Mouse (Mus musculus): ENCODE results near the gene Ift43. TPM values are rescaled to one million over a fixed set of nuclear protein-coding genes. Genes with fewer than 3 reads are reported as not detected.

Gene Ift43
- polyA plus RNA-seq (2016; fragmentation: Nextera tagmentation; extraction: Ambion mirVana) = 86.9 and 91.5 TPM in 2 replicates

- Histone ChIP-seq H3K27me3 (peaks cover 22% of the 10 kb centered on the region), H3K27ac (replicated peaks) (no peak within 1 kb of the TSS; the same call in 1 of the 2 replicates), H3K9me3 (no peaks in the 10 kb centered on the region), H3K4me3 (peak within 1 kb of the TSS; percentile 56), H3K36me3 (peaks cover 10% of the 10 kb centered on the region), H3K9ac (replicated peaks) (peak within 1 kb of the TSS; percentile 44), H3K4me2 (replicated peaks) (peak within 1 kb of the TSS; percentile 73), H3K4me1 (peaks cover 18% of the 10 kb centered on the region)
- under 1% methylated on average over 35 of the region's 35 CpGs for WGBS
- peak; percentile 65 for ATAC-seq (ENCODE audit: low FRiP score, low read depth)
Measured at GRCm38 (mm10) chr12:86082481-86083012, at the start of gene Ift43. TSS of gene Ift43 (plus strand) at chr12:86082541.

GRCm38 (mm10) chr12:86035586-86035985 is 46.8 kb upstream of the Ift43 start:
- H3K4me1 ChIP-seq = peaks cover 17% of the 10 kb centered on the region
- no peak overlapping the region for H3K4me2 ChIP-seq (replicated peaks)
- ATAC-seq (ENCODE audit: low FRiP score, low read depth) = no peak
- no peak overlapping the region for H3K4me3 ChIP-seq
- no peaks in the 10 kb centered on the region for H3K36me3 ChIP-seq
- H3K27me3 ChIP-seq = no peaks in the 10 kb centered on the region
- H3K9me3 ChIP-seq = no peaks in the 10 kb centered on the region
- H3K27ac ChIP-seq (replicated peaks) = no peak overlapping the region
- H3K9ac ChIP-seq (replicated peaks) = no peak overlapping the region

- Histone ChIP-seq H3K4me3 (no peak overlapping the region), H3K9ac (replicated peaks) (no peak overlapping the region), H3K4me1 (peaks cover 17% of the 10 kb centered on the region), H3K36me3 (no peaks in the 10 kb centered on the region), H3K9me3 (no peaks in the 10 kb centered on the region), H3K27ac (replicated peaks) (no peak overlapping the region), H3K4me2 (replicated peaks) (no peak overlapping the region), H3K27me3 (no peaks in the 10 kb centered on the region)
- 39% methylated on average over 9 of the region's 9 CpGs for WGBS
- ATAC-seq (ENCODE audit: low FRiP score, low read depth) = no peak
Measured at GRCm38 (mm10) chr12:86036368-86037166, 45.8 kb upstream of the Ift43 start.

GRCm38 (mm10) chr12:86037235-86037921 is 45.0 kb upstream of the Ift43 start:
- Histone ChIP-seq H3K4me1 (peaks cover 17% of the 10 kb centered on the region), H3K9ac (replicated peaks) (no peak overlapping the region), H3K36me3 (no peaks in the 10 kb centered on the region), H3K27me3 (no peaks in the 10 kb centered on the region), H3K9me3 (no peaks in the 10 kb centered on the region), H3K4me3 (no peak overlapping the region), H3K4me2 (replicated peaks) (no peak overlapping the region), H3K27ac (replicated peaks) (no peak overlapping the region)
- 24% methylated on average over 12 of the region's 12 CpGs for WGBS
- ATAC-seq (ENCODE audit: low FRiP score, low read depth) = no peak

GRCm38 (mm10) chr12:86039078-86039477 is 43.3 kb upstream of the Ift43 start:
- peaks cover 17% of the 10 kb centered on the region for H3K4me1 ChIP-seq
- no peaks in the 10 kb centered on the region for H3K9me3 ChIP-seq
- H3K36me3 ChIP-seq = peaks cover 8% of the 10 kb centered on the region; the same call in 1 of the 2 replicates
- 82% methylated on average over 5 of the region's 5 CpGs for WGBS
- no peak overlapping the region for H3K9ac ChIP-seq (replicated peaks)
- H3K27ac ChIP-seq (replicated peaks) = no peak overlapping the region
- no peaks in the 10 kb centered on the region for H3K27me3 ChIP-seq
- H3K4me2 ChIP-seq (replicated peaks) = no peak overlapping the region
- ATAC-seq (ENCODE audit: low FRiP score, low read depth) = no peak
- H3K4me3 ChIP-seq = no peak overlapping the region

GRCm38 (mm10) chr12:86039751-86040150 is 42.6 kb upstream of the Ift43 start:
- Histone ChIP-seq H3K4me1 (peaks cover 17% of the 10 kb centered on the region), H3K9me3 (no peaks in the 10 kb centered on the region), H3K4me3 (no peak overlapping the region), H3K9ac (replicated peaks) (no peak overlapping the region), H3K27me3 (no peaks in the 10 kb centered on the region), H3K36me3 (peaks cover 8% of the 10 kb centered on the region; the same call in 1 of the 2 replicates), H3K27ac (replicated peaks) (no peak overlapping the region), H3K4me2 (replicated peaks) (no peak overlapping the region)
- ATAC-seq (ENCODE audit: low FRiP score, low read depth) = no peak
- WGBS = 86% methylated on average over 4 of the region's 6 CpGs

GRCm38 (mm10) chr12:86046141-86046540 is 36.2 kb upstream of the Ift43 start:
- no peak overlapping the region for H3K4me2 ChIP-seq (replicated peaks)
- H3K4me1 ChIP-seq = peaks cover 3% of the 10 kb centered on the region; the same call in 1 of the 2 replicates
- H3K4me3 ChIP-seq = no peak overlapping the region
- peaks cover 8% of the 10 kb centered on the region; the same call in 1 of the 2 replicates for H3K36me3 ChIP-seq
- 91% methylated on average over 5 of the region's 5 CpGs for WGBS
- H3K9ac ChIP-seq (replicated peaks) = no peak overlapping the region
- no peak overlapping the region for H3K27ac ChIP-seq (replicated peaks)
- no peaks in the 10 kb centered on the region for H3K9me3 ChIP-seq
- H3K27me3 ChIP-seq = no peaks in the 10 kb centered on the region
- ATAC-seq (ENCODE audit: low FRiP score, low read depth) = no peak

- Histone ChIP-seq H3K4me1 (peaks cover 3% of the 10 kb centered on the region; the same call in 1 of the 2 replicates), H3K27ac (replicated peaks) (no peak overlapping the region), H3K9me3 (no peaks in the 10 kb centered on the region), H3K27me3 (no peaks in the 10 kb centered on the region), H3K4me2 (replicated peaks) (no peak overlapping the region), H3K9ac (replicated peaks) (no peak overlapping the region), H3K36me3 (peaks cover 8% of the 10 kb centered on the region; the same call in 1 of the 2 replicates), H3K4me3 (no peak overlapping the region)
- ATAC-seq (ENCODE audit: low FRiP score, low read depth) = no peak
- 94% methylated on average over 2 of the region's 2 CpGs for WGBS
Measured at GRCm38 (mm10) chr12:86046776-86047175, 35.6 kb upstream of the Ift43 start.

GRCm38 (mm10) chr12:86047376-86047775 is 35.0 kb upstream of the Ift43 start:
- no peak overlapping the region for H3K4me2 ChIP-seq (replicated peaks)
- no peak overlapping the region for H3K27ac ChIP-seq (replicated peaks)
- no peak overlapping the region for H3K9ac ChIP-seq (replicated peaks)
- peaks cover 3% of the 10 kb centered on the region; the same call in 1 of the 2 replicates for H3K4me1 ChIP-seq
- WGBS = 88% methylated on average over 8 of the region's 8 CpGs
- no peak overlapping the region for H3K4me3 ChIP-seq
- ATAC-seq (ENCODE audit: low FRiP score, low read depth) = no peak
- no peaks in the 10 kb centered on the region for H3K27me3 ChIP-seq
- peaks cover 8% of the 10 kb centered on the region; the same call in 1 of the 2 replicates for H3K36me3 ChIP-seq
- no peaks in the 10 kb centered on the region for H3K9me3 ChIP-seq

- Histone ChIP-seq H3K27ac (replicated peaks) (no peak overlapping the region; the same call in 1 of the 2 replicates), H3K4me3 (no peak overlapping the region), H3K4me1 (peaks cover 3% of the 10 kb centered on the region; the same call in 1 of the 2 replicates), H3K36me3 (no peaks in the 10 kb centered on the region), H3K27me3 (no peaks in the 10 kb centered on the region), H3K4me2 (replicated peaks) (no peak overlapping the region), H3K9me3 (no peaks in the 10 kb centered on the region), H3K9ac (replicated peaks) (no peak overlapping the region)
- no peak for ATAC-seq (ENCODE audit: low FRiP score, low read depth)
- WGBS = 64% methylated on average over 6 of the region's 6 CpGs
Measured at GRCm38 (mm10) chr12:86049813-86050212, 32.5 kb upstream of the Ift43 start.

GRCm38 (mm10) chr12:86051477-86051876 is 30.9 kb upstream of the Ift43 start:
- Histone ChIP-seq H3K4me2 (replicated peaks) (no peak overlapping the region), H3K4me1 (peaks cover 3% of the 10 kb centered on the region; the same call in 1 of the 2 replicates), H3K4me3 (no peak overlapping the region), H3K9me3 (no peaks in the 10 kb centered on the region), H3K36me3 (no peaks in the 10 kb centered on the region), H3K27me3 (no peaks in the 10 kb centered on the region), H3K9ac (replicated peaks) (no peak overlapping the region), H3K27ac (replicated peaks) (no peak overlapping the region)
- WGBS = 92% methylated on average over 5 of the region's 5 CpGs
- ATAC-seq (ENCODE audit: low FRiP score, low read depth) = no peak

GRCm38 (mm10) chr12:86055306-86055705 is 27.0 kb upstream of the Ift43 start:
- H3K36me3 ChIP-seq = no peaks in the 10 kb centered on the region
- H3K4me2 ChIP-seq (replicated peaks) = no peak overlapping the region
- H3K27ac ChIP-seq (replicated peaks) = no peak overlapping the region
- WGBS = 95% methylated on average over 2 of the region's 2 CpGs
- H3K4me1 ChIP-seq = no peaks in the 10 kb centered on the region
- H3K9ac ChIP-seq (replicated peaks) = no peak overlapping the region
- H3K27me3 ChIP-seq = no peaks in the 10 kb centered on the region
- no peak overlapping the region for H3K4me3 ChIP-seq
- no peaks in the 10 kb centered on the region for H3K9me3 ChIP-seq
- no peak for ATAC-seq (ENCODE audit: low FRiP score, low read depth)

Measured in midbrain, embryonic 12.5 days (tissue).